Mouse (Mus musculus): Measurements from ENCODE around the gene Olfr649. TPM values are rescaled to one million over a fixed set of nuclear protein-coding genes. Genes with fewer than 3 reads are reported as not detected.

Olfr649 gene
- polyA plus RNA-seq (2014; fragmentation: Illumina TruSeq; extraction: RNeasy Lipid Tissue Mini Kit (QIAGEN cat#74804); ENCODE audit: low read depth, low replicate concordance) = not detected

DNA sequence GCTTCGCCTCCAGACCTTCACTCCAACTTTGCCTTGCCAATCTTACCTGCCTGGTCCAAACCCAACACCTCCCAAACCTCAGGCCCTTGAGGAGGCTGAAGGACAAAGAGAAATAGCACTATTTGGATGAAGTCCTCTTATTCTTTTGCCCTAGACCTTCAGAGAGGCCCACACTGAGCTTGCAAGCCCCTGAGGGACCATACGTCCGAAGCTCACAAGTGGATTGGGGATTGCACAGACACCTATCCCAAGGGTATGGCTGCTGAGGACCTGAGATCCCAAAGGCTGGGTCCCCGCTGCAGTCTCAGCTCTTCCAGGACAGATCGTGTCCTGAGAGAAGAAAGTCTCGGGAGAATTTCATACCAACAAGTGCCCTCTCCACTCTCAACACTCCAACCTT lies at the start of gene Olfr649:
Olfr649 (minus strand) TSS at position 101 of the 400 bp plus-strand sequence.

GRCm38 (mm10) chr7:104244287-104245181 lies 48.7 kb upstream of the Olfr649 start, which contains the start of gene Trim34a:
TSS of gene Trim34a (plus strand) at chr7:104244457.

GRCm38 (mm10) chr7:104218701-104219569 lies 23.1 kb upstream of the Olfr649 start, which contains the start of gene Trim6:
TSS of gene Trim6 (plus strand) at chr7:104218793.

GRCm38 (mm10) chr7:104183292-104183691 lies 12.5 kb downstream of the Olfr649 start, which contains the start of gene Olfr648:
TSS of gene Olfr648 (minus strand) at chr7:104183392.

GRCm38 (mm10) chr7:104150456-104150855 lies 45.3 kb downstream of the Olfr649 start, which contains the start of gene Ubqlnl:
TSS of gene Ubqlnl (minus strand) at chr7:104150556.

DNA sequence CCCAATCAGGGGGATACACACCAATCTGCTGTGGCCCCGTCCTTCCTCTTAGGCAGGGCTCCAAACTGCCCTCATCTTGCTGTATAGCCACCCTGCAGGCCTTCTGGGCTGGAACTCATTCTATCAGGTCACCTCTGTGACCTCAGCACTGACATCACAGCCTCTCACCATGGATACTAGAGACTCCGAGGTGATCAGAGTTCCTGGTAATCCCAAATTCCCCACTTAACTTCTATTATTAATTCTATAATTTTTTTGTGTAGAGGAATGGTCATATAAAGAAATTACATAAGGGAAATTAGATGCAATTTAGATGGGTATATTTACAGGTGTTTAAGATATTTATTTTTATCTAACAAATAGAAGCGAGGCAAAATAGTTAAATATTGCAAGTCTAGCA lies 52.6 kb downstream of the Olfr649 start, which contains the start of gene Ubqln3:
Ubqln3 (minus strand) TSS at position 101 of the 400 bp plus-strand sequence.

Other genes starting within 250 kb of the Olfr649 start
- gene Olfr635, start 224.8 kb downstream of the Olfr649 start, polyA plus RNA-seq (2014; fragmentation: Illumina TruSeq; extraction: RNeasy Lipid Tissue Mini Kit (QIAGEN cat#74804); ENCODE audit: low read depth, low replicate concordance) = not detected
- gene Olfr638, start 197.2 kb downstream of the Olfr649 start, polyA plus RNA-seq (2014; fragmentation: Illumina TruSeq; extraction: RNeasy Lipid Tissue Mini Kit (QIAGEN cat#74804); ENCODE audit: low read depth, low replicate concordance) = not detected
- gene Olfr639, start 178.7 kb downstream of the Olfr649 start, polyA plus RNA-seq (2014; fragmentation: Illumina TruSeq; extraction: RNeasy Lipid Tissue Mini Kit (QIAGEN cat#74804); ENCODE audit: low read depth, low replicate concordance) = not detected
- gene Olfr640, start 170.4 kb downstream of the Olfr649 start, polyA plus RNA-seq (2014; fragmentation: Illumina TruSeq; extraction: RNeasy Lipid Tissue Mini Kit (QIAGEN cat#74804); ENCODE audit: low read depth, low replicate concordance) = not detected
- not detected for gene Olfr641, start 160.5 kb downstream of the Olfr649 start, polyA plus RNA-seq (2014; fragmentation: Illumina TruSeq; extraction: RNeasy Lipid Tissue Mini Kit (QIAGEN cat#74804); ENCODE audit: low read depth, low replicate concordance)
- gene Olfr642, start 143.3 kb downstream of the Olfr649 start, polyA plus RNA-seq (2014; fragmentation: Illumina TruSeq; extraction: RNeasy Lipid Tissue Mini Kit (QIAGEN cat#74804); ENCODE audit: low read depth, low replicate concordance) = not detected
- gene 4930516K23Rik, start 134.5 kb downstream of the Olfr649 start, polyA plus RNA-seq (2014; fragmentation: Illumina TruSeq; extraction: RNeasy Lipid Tissue Mini Kit (QIAGEN cat#74804); ENCODE audit: low read depth, low replicate concordance) = not detected
- gene Olfr644, start 124.1 kb downstream of the Olfr649 start, polyA plus RNA-seq (2014; fragmentation: Illumina TruSeq; extraction: RNeasy Lipid Tissue Mini Kit (QIAGEN cat#74804); ENCODE audit: low read depth, low replicate concordance) = not detected
- gene Olfr645, start 110.5 kb downstream of the Olfr649 start, polyA plus RNA-seq (2014; fragmentation: Illumina TruSeq; extraction: RNeasy Lipid Tissue Mini Kit (QIAGEN cat#74804); ENCODE audit: low read depth, low replicate concordance) = not detected
- gene Olfr646, start 91.1 kb downstream of the Olfr649 start, polyA plus RNA-seq (2014; fragmentation: Illumina TruSeq; extraction: RNeasy Lipid Tissue Mini Kit (QIAGEN cat#74804); ENCODE audit: low read depth, low replicate concordance) = not detected
- not detected for gene Ubqln5, start 66.2 kb downstream of the Olfr649 start, polyA plus RNA-seq (2014; fragmentation: Illumina TruSeq; extraction: RNeasy Lipid Tissue Mini Kit (QIAGEN cat#74804); ENCODE audit: low read depth, low replicate concordance)
- gene Olfr643, start 58.6 kb downstream of the Olfr649 start, polyA plus RNA-seq (2014; fragmentation: Illumina TruSeq; extraction: RNeasy Lipid Tissue Mini Kit (QIAGEN cat#74804); ENCODE audit: low read depth, low replicate concordance) = not detected
- gene Ubqln3, start 52.7 kb downstream of the Olfr649 start, polyA plus RNA-seq (2014; fragmentation: Illumina TruSeq; extraction: RNeasy Lipid Tissue Mini Kit (QIAGEN cat#74804); ENCODE audit: low read depth, low replicate concordance) = not detected
- not detected for gene Ubqlnl, start 45.4 kb downstream of the Olfr649 start, polyA plus RNA-seq (2014; fragmentation: Illumina TruSeq; extraction: RNeasy Lipid Tissue Mini Kit (QIAGEN cat#74804); ENCODE audit: low read depth, low replicate concordance)
- not detected for gene Olfm5, start 31.2 kb downstream of the Olfr649 start, polyA plus RNA-seq (2014; fragmentation: Illumina TruSeq; extraction: RNeasy Lipid Tissue Mini Kit (QIAGEN cat#74804); ENCODE audit: low read depth, low replicate concordance)
- gene Olfr648, start 12.6 kb downstream of the Olfr649 start, polyA plus RNA-seq (2014; fragmentation: Illumina TruSeq; extraction: RNeasy Lipid Tissue Mini Kit (QIAGEN cat#74804); ENCODE audit: low read depth, low replicate concordance) = not detected
- gene Trim6, start 22.8 kb upstream of the Olfr649 start, polyA plus RNA-seq (2014; fragmentation: Illumina TruSeq; extraction: RNeasy Lipid Tissue Mini Kit (QIAGEN cat#74804); ENCODE audit: low read depth, low replicate concordance) = 0.34 TPM
- 14.9 TPM for gene Trim34a, start 48.5 kb upstream of the Olfr649 start, polyA plus RNA-seq (2014; fragmentation: Illumina TruSeq; extraction: RNeasy Lipid Tissue Mini Kit (QIAGEN cat#74804); ENCODE audit: low read depth, low replicate concordance)
- gene Trim5, start 92.1 kb upstream of the Olfr649 start, polyA plus RNA-seq (2014; fragmentation: Illumina TruSeq; extraction: RNeasy Lipid Tissue Mini Kit (QIAGEN cat#74804); ENCODE audit: low read depth, low replicate concordance) = 3.6 TPM
- 16.4 TPM for gene Trim12a, start 119.5 kb upstream of the Olfr649 start, polyA plus RNA-seq (2014; fragmentation: Illumina TruSeq; extraction: RNeasy Lipid Tissue Mini Kit (QIAGEN cat#74804); ENCODE audit: low read depth, low replicate concordance)
- gene Trim34b, start 133.5 kb upstream of the Olfr649 start, polyA plus RNA-seq (2014; fragmentation: Illumina TruSeq; extraction: RNeasy Lipid Tissue Mini Kit (QIAGEN cat#74804); ENCODE audit: low read depth, low replicate concordance) = not detected
- gene Trim12c, start 157.4 kb upstream of the Olfr649 start, polyA plus RNA-seq (2014; fragmentation: Illumina TruSeq; extraction: RNeasy Lipid Tissue Mini Kit (QIAGEN cat#74804); ENCODE audit: low read depth, low replicate concordance) = 14.0 TPM
- gene Trim30b, start 173.9 kb upstream of the Olfr649 start, polyA plus RNA-seq (2014; fragmentation: Illumina TruSeq; extraction: RNeasy Lipid Tissue Mini Kit (QIAGEN cat#74804); ENCODE audit: low read depth, low replicate concordance) = 0.34 TPM
- gene Trim30c, start 204.9 kb upstream of the Olfr649 start, polyA plus RNA-seq (2014; fragmentation: Illumina TruSeq; extraction: RNeasy Lipid Tissue Mini Kit (QIAGEN cat#74804); ENCODE audit: low read depth, low replicate concordance) = 0.29 TPM

All from liver, adult 10 weeks (tissue).